Mouse (Mus musculus) forebrain, embryonic 14.5 days (tissue): ENCODE results near the gene Morn2. TPM values are rescaled to one million over a fixed set of nuclear protein-coding genes. Genes with fewer than 3 reads are reported as not detected.
"Not testable (repeated sequence)": the region's sequence is repeated elsewhere in the genome, so short reads cannot be mapped to it uniquely, and the experiment has no call there.

Experiments used
- ATAC-seq: fragments of 200-750 bp; cut with Nextera tagmentation; 2 replicates; pipeline ENCODE4 v1.8.0; 2017; ENCODE audit warnings: mild to moderate bottlenecking, moderate library complexity
- DNase-seq: peaks from one replicate; pipeline ENCODE4 v3.0.0-alpha.2; 2015; ENCODE audit warnings: low spot score
- H3K27ac ChIP-seq: fragments of 300-500 bp; sonication (generic); 2 replicates; pipeline ENCODE4 v1.5.1; 2014; ENCODE audit warnings: low read depth, mild to moderate bottlenecking, control low read depth, low read length, moderate library complexity
- H3K27me3 ChIP-seq: fragments of 300-500 bp; sonication (generic); replicated peaks from 2 replicates; pipeline ENCODE4 v1.6.1; 2014; ENCODE audit warnings: low read length, control low read depth, mixed read lengths; ENCODE audit not compliant: control insufficient read depth, insufficient read depth
- H3K36me3 ChIP-seq: fragments of 300-500 bp; sonication (generic); 2 replicates; pipeline ENCODE4 v1.6.1; 2014; ENCODE audit warnings: low read length, control low read depth; ENCODE audit not compliant: control insufficient read depth, insufficient read depth
- H3K4me1 ChIP-seq: fragments of 300-500 bp; sonication (generic); 2 replicates; pipeline ENCODE4 v1.6.1; 2014; ENCODE audit warnings: antibody characterized with exemption, low read length, control low read depth; ENCODE audit not compliant: control insufficient read depth, insufficient read depth
- H3K4me2 ChIP-seq: fragments of 300-500 bp; sonication (generic); 2 replicates; pipeline ENCODE4 v1.6.1; 2014; ENCODE audit warnings: mild to moderate bottlenecking, control low read depth, low read length
- H3K4me3 ChIP-seq: fragments of 300-500 bp; sonication (generic); 2 replicates; pipeline ENCODE4 v1.5.1; 2014; ENCODE audit warnings: low read depth, low read length, control low read depth
- H3K9ac ChIP-seq: fragments of 300-500 bp; sonication (generic); 2 replicates; pipeline ENCODE4 v1.6.1; 2014; ENCODE audit warnings: mild to moderate bottlenecking, low read length, control low read depth, moderate library complexity
- H3K9me3 ChIP-seq: fragments of 300-500 bp; sonication (generic); replicated peaks from 2 replicates; pipeline ENCODE4 v1.6.1; 2016; ENCODE audit warnings: low read length, control low read depth, mixed read lengths; ENCODE audit not compliant: control insufficient read depth
- WGBS: fragments of 180-500 bp; shearing (Covaris S2); extraction: QIAGEN DNeasy Blood & Tissue Kit; methylation state at CpG from one replicate; pipeline ENCODE4 v1.1.7; 2014; 5-methylcytosine and 5-hydroxymethylcytosine counted together
- polyA plus RNA-seq: library from polyadenylated mRNA; unstranded; fragments of >200 nt; fragmentation: Nextera tagmentation; extraction: Ambion mirVana; gene quantifications from 2 replicates; pipeline ENCODE4 v1.2.1, GENCODE M21; 2014

The Morn2 gene
- 42.7 and 52.7 TPM in 2 replicates for polyA plus RNA-seq

- Histone ChIP-seq H3K36me3 (no peaks in the 10 kb centered on the region), H3K27me3 (no peaks in the 10 kb centered on the region), H3K4me2 (peak within 1 kb of the TSS; percentile 72), H3K4me3 (peak within 1 kb of the TSS; percentile 97), H3K9ac (peak within 1 kb of the TSS; percentile 96), H3K4me1 (peaks cover 9% of the 10 kb centered on the region), H3K27ac (peak within 1 kb of the TSS; percentile 89), H3K9me3 (no peaks in the 10 kb centered on the region)
- WGBS: under 1% methylated on average over 35 of the region's 35 CpGs
- ATAC-seq: peak; percentile 99
- DNase-seq: peak; percentile 97
Measured at GRCm38 (mm10) chr17:80290074-80290657, at the start of gene Morn2, which contains the start of gene Dhx57. Morn2 (plus strand) TSS chr17:80290203. Dhx57 (minus strand) TSS chr17:80290476.

DNA sequence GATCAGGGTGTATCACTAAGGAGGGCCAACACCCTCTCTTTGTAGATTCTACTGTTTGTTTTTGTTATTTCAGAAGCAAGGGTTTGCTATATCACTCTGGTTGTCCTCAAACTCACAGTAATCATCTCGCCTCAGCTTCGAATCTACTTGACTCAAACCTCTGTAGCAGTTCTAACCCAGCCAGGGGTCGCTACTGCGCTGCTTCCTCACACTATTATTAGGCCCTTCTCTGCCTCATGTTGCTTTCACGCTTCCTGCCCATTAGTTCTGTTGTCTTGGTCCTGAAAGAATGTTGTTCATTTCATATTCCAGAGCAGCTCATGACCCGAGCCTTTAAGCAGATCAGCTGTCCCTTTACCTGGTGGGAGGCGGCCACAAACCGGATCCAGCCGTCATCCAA is 48.4 kb upstream of the Morn2 start:
- H3K27ac ChIP-seq: no peak overlapping the region
- no peaks in the 10 kb centered on the region for H3K4me1 ChIP-seq
- no peak for DNase-seq
- no peak overlapping the region for H3K4me2 ChIP-seq
- H3K36me3 ChIP-seq: peaks cover 90% of the 10 kb centered on the region
- H3K9me3 ChIP-seq: no peaks in the 10 kb centered on the region
- no peak for ATAC-seq
- no peak overlapping the region for H3K4me3 ChIP-seq
- no peak overlapping the region for H3K9ac ChIP-seq
- WGBS: 88% methylated on average over 9 of the region's 9 CpGs
- H3K27me3 ChIP-seq: no peaks in the 10 kb centered on the region

GRCm38 (mm10) chr17:80243116-80243515 is 46.9 kb upstream of the Morn2 start:
- no peak for DNase-seq
- Histone ChIP-seq H3K27ac (no peak overlapping the region), H3K4me3 (no peak overlapping the region), H3K27me3 (no peaks in the 10 kb centered on the region), H3K4me2 (no peak overlapping the region), H3K4me1 (no peaks in the 10 kb centered on the region), H3K9me3 (no peaks in the 10 kb centered on the region), H3K36me3 (peaks cover 96% of the 10 kb centered on the region), H3K9ac (no peak overlapping the region)
- no peak for ATAC-seq
- WGBS: 93% methylated on average over 13 of the region's 13 CpGs

DNA sequence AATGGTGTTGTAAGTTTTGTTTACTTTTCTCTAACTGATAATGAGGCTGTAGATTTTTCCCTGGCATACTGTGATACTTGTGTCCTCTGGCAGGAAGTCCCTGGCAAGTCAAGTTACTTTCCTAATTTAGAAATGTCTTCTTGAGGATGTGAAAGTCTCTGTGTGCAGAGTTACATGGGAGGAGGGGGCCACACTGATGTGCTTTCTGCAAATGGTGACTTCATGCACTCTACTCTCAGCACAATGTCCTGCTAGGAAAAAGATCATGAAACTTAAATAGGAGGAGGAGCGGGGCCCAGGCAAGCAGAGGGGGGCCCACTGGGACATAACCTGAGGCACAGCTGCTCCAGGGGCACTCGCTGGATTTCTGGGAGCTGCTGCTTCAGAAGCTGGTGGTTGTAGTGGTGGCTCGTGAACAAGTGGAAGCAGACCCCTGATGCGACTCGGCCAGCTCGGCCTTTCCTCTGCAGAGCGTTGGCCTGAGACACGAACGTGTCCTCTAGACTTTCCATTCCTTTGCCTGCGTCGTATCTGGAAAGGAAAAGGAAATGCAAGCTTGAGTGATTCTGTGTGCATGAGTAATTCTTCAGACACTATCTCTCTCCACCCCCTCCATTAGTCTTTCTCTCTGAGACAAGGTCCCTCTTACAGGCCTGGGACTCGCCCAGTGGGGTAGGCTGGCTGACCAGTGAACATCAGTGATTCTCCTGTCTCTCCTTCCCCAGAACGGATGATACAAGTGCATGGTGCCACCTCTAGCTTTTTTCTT is 37.1 kb upstream of the Morn2 start:
- Histone ChIP-seq H3K4me3 (no peak overlapping the region), H3K4me1 (no peaks in the 10 kb centered on the region), H3K9ac (no peak overlapping the region), H3K36me3 (peaks cover 98% of the 10 kb centered on the region), H3K9me3 (no peaks in the 10 kb centered on the region), H3K27ac (no peak overlapping the region), H3K4me2 (no peak overlapping the region), H3K27me3 (no peaks in the 10 kb centered on the region)
- ATAC-seq (no peak), DNase-seq (no peak)
- 90% methylated on average over 13 of the region's 13 CpGs for WGBS

DNA sequence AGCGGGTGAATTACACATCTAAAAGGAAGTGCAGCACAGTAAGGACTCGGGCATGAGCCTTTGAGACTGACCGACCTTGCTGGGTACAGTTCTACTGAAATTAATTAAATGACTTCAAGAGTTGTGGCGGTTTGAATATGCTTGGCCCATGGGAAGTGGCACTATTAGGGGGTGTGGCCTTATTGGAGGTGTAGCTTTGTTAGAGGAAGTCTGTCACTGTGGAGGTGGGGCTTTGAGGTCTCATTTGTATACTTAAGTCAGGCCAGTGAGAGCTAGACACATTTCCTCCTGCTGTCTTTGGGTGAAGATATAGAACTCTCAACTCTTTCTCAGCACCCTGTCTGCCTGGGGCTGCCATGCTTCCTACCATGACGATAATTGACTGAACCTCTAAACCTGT is 35.6 kb upstream of the Morn2 start:
- Histone ChIP-seq H3K27me3 (no peaks in the 10 kb centered on the region), H3K4me1 (no peaks in the 10 kb centered on the region), H3K4me3 (no peak overlapping the region), H3K27ac (no peak overlapping the region), H3K36me3 (peaks cover 98% of the 10 kb centered on the region), H3K9ac (no peak overlapping the region), H3K9me3 (no peaks in the 10 kb centered on the region), H3K4me2 (no peak overlapping the region)
- WGBS: 93% methylated on average over 5 of the region's 5 CpGs
- no peak for ATAC-seq
- no peak for DNase-seq

DNA sequence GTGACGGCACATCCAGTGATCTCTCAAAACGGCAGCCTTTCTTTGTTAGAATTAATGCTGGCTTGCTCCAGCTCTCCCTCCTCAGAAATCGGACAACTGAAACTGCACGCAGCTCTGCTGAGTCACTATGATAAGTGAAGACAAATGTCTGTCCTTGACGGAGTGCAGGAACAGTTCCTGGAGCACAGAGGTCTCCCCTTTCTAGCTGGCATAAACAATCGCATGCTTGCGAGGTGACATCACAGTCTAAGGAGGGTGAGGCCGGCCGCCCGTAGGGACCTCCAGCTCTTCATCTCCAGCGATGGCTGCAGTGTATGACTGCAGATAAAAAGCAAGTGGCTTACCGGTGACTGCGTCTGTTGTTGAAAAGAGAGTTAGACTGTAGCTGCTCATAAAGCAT is 34.8 kb upstream of the Morn2 start:
- no peaks in the 10 kb centered on the region for H3K4me1 ChIP-seq
- no peaks in the 10 kb centered on the region for H3K27me3 ChIP-seq
- H3K36me3 ChIP-seq: peaks cover 98% of the 10 kb centered on the region
- no peak overlapping the region for H3K9ac ChIP-seq
- no peak for DNase-seq
- ATAC-seq: no peak
- WGBS: 50% methylated on average over 13 of the region's 13 CpGs
- H3K9me3 ChIP-seq: no peaks in the 10 kb centered on the region
- H3K4me3 ChIP-seq: no peak overlapping the region
- H3K27ac ChIP-seq: no peak overlapping the region
- no peak overlapping the region for H3K4me2 ChIP-seq

DNA sequence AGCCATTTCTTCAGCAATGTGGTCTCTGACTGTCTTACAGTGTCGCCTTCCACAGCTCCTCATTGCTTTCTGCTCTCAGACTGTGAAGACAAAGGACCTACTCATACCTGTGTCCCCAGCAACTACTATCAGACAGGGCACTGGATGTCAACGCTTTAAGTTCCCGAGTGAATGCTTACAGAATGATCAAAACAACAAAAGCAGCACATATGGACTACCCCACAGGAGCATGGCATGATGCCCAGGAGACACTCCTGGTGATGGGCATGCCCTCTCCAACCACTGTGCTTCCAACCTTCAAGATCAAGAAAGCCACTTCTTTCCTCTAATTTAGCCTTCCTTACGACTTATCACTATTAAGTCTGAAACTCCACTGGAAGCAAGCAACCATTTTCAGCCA is 22.9 kb upstream of the Morn2 start:
- DNase-seq: no peak
- WGBS: 94% methylated on average over 4 of the region's 4 CpGs
- Histone ChIP-seq H3K27me3 (no peaks in the 10 kb centered on the region), H3K4me1 (no peaks in the 10 kb centered on the region), H3K36me3 (peaks cover 88% of the 10 kb centered on the region), H3K9ac (no peak overlapping the region), H3K9me3 (no peaks in the 10 kb centered on the region), H3K4me3 (no peak overlapping the region), H3K4me2 (no peak overlapping the region), H3K27ac (no peak overlapping the region)
- no peak for ATAC-seq

DNA sequence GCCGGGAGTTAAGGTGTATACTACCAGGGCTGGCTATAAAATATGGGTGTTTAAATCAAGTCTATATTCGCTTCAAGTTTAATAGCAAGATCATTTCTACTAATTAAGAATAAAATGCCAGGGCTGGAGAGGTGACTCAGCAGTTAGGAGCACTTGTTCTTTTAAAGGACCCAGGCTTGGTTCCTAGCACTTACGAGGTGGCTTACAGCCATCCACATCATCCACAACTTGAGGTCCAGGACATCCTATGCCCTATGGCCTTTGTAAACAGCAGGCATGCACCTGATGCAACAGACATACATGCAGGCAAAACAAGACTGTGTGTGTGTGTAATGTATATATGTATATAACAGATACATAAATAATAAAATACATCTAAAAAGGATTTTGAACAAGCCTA is 21.9 kb upstream of the Morn2 start:
- no peaks in the 10 kb centered on the region for H3K9me3 ChIP-seq
- WGBS: 91% methylated on average over 3 of the region's 3 CpGs
- DNase-seq (no peak), ATAC-seq (no peak)
- H3K4me1 ChIP-seq: no peaks in the 10 kb centered on the region
- no peak overlapping the region for H3K4me2 ChIP-seq
- no peak overlapping the region for H3K9ac ChIP-seq
- peaks cover 89% of the 10 kb centered on the region for H3K36me3 ChIP-seq
- H3K27ac ChIP-seq: no peak overlapping the region
- H3K27me3 ChIP-seq: no peaks in the 10 kb centered on the region
- no peak overlapping the region for H3K4me3 ChIP-seq

- not testable (repeated sequence) for H3K4me2 ChIP-seq, H3K4me3 ChIP-seq, H3K27me3 ChIP-seq, DNase-seq, H3K4me1 ChIP-seq, H3K9ac ChIP-seq, H3K27ac ChIP-seq, ATAC-seq, H3K9me3 ChIP-seq
- H3K36me3 ChIP-seq: peaks cover 89% of the 10 kb centered on the region
- 93% methylated on average over 7 of the region's 7 CpGs for WGBS
Measured at GRCm38 (mm10) chr17:80270622-80271021, 19.4 kb upstream of the Morn2 start.
